Mouse (Mus musculus): Measurements from ENCODE around the gene Grm4. TPM values are rescaled to one million over a fixed set of nuclear protein-coding genes. Genes with fewer than 3 reads are reported as not detected.

Grm4 gene
- polyA plus RNA-seq, 1 experiment from 2014 or later, result 0.59 TPM

DNA sequence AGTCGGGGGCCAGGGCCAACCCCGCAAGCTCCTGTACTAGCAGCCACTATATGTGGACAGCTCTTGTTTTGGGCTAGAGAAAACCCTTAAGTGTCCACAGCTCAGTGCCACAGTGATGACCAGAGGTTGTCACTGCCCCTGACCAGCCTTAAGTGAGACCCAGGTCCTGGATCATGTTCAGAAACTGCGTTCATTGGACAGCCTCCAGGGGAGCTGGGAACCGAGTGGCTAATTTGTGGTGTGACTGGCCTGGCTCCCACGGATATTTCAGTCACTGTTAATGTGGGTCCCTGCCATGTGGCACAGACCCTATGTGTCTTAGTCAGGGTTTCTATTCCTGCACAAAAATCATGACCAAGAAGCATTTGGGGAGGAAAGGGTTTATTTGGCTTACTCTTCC is 112.2 kb downstream of the Grm4 start:
- no peaks in the 10 kb centered on the region for H3K36me3 ChIP-seq
- no peak overlapping the region for H3K9ac ChIP-seq (replicated peaks)
- H3K27ac ChIP-seq, result no peak overlapping the region
- H3K27me3 ChIP-seq, result no peaks in the 10 kb centered on the region
- H3K4me2 ChIP-seq, result no peak overlapping the region
- WGBS, result 80% methylated on average over 5 of the region's 5 CpGs
- H3K4me3 ChIP-seq (replicated peaks), result no peak overlapping the region
- no peaks in the 10 kb centered on the region for H3K4me1 ChIP-seq (replicated peaks)
- 0 out of 2 replicates have a peak, but pooled peaks cover 4% of the 10 kb centered on the region for H3K9me3 ChIP-seq
- ATAC-seq (ENCODE audit: insufficient number of reproducible peaks, insufficient read depth, low FRiP score, low TSS enrichment, low read depth), result no peak

DNA sequence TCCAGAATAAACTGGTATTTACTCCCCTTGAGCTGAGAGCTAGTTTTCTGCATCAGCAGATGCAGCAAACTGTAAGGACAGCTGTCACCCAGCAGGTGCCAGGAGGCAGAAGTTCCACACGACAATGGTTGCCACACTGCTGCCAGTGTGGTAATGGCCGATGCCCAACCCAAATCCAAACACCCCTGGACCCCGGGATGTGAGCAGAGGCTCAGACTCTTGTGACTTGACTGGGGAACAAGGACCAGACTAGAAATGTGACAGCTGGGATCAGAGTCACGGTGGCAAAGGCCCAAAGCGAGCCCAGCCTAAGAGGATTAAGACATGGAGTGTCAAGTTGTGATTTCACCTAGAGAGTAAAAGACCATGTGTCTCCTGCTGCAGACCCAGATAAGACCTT is 112.7 kb downstream of the Grm4 start:
- Histone ChIP-seq H3K27me3 (no peaks in the 10 kb centered on the region), H3K9me3 (0 out of 2 replicates have a peak, but pooled peaks cover 4% of the 10 kb centered on the region), H3K36me3 (no peaks in the 10 kb centered on the region), H3K27ac (no peak overlapping the region), H3K9ac (replicated peaks) (no peak overlapping the region), H3K4me1 (replicated peaks) (no peaks in the 10 kb centered on the region), H3K4me3 (replicated peaks) (no peak overlapping the region), H3K4me2 (no peak overlapping the region)
- ATAC-seq (ENCODE audit: insufficient number of reproducible peaks, insufficient read depth, low FRiP score, low TSS enrichment, low read depth), result no peak
- 71% methylated on average over 5 of the region's 5 CpGs for WGBS

DNA sequence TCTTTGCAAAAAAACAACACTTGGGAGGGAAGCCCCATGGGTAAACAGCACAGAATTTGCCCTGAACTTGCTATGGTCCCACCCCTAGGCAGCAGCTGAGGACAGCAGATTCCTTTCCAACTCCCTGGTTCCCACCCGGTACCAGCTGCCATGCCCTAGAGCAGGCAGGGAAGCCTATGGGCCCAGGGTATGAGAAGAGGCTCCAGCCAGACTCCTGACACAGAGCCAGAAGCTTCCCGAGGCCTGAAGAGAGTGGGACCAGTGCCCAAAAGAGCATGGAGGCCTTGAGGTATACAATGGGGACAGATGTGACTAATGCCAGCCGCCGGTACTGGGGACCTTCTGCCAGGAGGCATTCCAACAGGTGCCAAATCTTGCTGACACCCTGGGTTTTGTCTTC is 114.2 kb downstream of the Grm4 start:
- no peak overlapping the region for H3K9ac ChIP-seq (replicated peaks)
- 0 out of 2 replicates have a peak, but pooled peaks cover 4% of the 10 kb centered on the region for H3K9me3 ChIP-seq
- no peaks in the 10 kb centered on the region for H3K27me3 ChIP-seq
- H3K4me3 ChIP-seq (replicated peaks), result no peak overlapping the region
- no peaks in the 10 kb centered on the region for H3K4me1 ChIP-seq (replicated peaks)
- H3K36me3 ChIP-seq, result no peaks in the 10 kb centered on the region
- no peak overlapping the region for H3K27ac ChIP-seq
- no peak for ATAC-seq (ENCODE audit: insufficient number of reproducible peaks, insufficient read depth, low FRiP score, low TSS enrichment, low read depth)
- no peak overlapping the region for H3K4me2 ChIP-seq
- 82% methylated on average over 4 of the region's 4 CpGs for WGBS

DNA sequence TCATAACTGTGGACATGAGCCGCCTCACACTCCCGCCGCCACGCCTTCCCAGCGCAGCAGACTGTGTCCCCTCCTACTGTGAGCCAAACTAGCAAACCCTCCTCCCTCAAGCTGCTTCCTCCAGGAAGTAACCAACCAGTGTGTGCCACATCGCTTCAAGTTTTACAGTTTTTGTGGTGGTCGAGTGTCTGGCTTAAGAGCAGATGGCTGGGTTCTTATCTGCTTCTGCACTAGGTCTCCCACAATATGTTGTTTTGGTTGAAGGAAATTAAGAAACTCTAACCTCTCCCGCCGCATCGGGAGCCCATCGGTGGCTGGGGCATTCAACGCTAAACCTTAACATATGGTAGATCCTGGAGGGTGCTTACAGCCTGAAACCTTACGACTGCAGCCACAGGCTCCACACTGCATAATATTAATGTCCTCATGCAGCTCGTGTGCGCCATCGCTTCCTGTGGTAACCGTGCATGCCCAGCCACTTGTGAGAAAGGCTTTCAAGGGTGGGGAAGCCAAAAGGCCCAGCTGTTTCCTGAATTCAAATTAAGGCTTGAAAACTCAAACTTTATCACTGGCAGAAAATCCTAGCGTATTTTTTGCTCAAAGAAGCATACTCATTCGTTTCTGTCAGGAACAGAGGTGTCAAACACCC is 115.7 kb downstream of the Grm4 start:
- Histone ChIP-seq H3K4me3 (replicated peaks) (no peak overlapping the region), H3K27me3 (no peaks in the 10 kb centered on the region), H3K4me1 (replicated peaks) (peaks cover 7% of the 10 kb centered on the region; the same call in 1 of the 2 replicates)

DNA sequence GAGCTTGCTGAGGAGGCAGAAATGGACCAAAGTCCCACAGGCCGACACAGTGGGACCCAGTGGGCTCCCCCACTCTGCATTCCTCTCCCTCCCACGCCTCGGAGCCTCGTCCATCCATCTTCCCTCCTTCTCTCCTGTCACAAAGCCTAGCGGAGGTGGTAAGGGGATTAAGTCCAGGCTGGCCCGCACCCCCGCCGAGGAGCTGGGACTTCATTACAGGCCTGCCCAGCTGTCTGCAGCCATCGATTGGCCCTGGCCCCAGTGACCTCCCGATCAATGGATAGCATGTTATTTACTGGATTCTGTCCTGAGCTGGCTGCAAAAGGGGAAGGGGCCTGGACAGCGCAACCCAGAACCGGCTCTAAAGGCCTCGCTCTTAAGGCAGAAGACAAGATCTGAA is 120.0 kb downstream of the Grm4 start:
- ATAC-seq (ENCODE audit: insufficient number of reproducible peaks, insufficient read depth, low FRiP score, low TSS enrichment, low read depth), result no peak
- H3K4me2 ChIP-seq, result no peak overlapping the region
- H3K27me3 ChIP-seq, result no peaks in the 10 kb centered on the region
- WGBS, result 19% methylated on average over 13 of the region's 13 CpGs
- no peak overlapping the region for H3K27ac ChIP-seq
- no peak overlapping the region for H3K4me3 ChIP-seq (replicated peaks)
- peaks cover 7% of the 10 kb centered on the region; the same call in 1 of the 2 replicates for H3K4me1 ChIP-seq (replicated peaks)
- H3K9ac ChIP-seq (replicated peaks), result no peak overlapping the region
- no peaks in the 10 kb centered on the region for H3K36me3 ChIP-seq
- H3K9me3 ChIP-seq, result 0 out of 2 replicates have a peak, but pooled peaks cover 4% of the 10 kb centered on the region

More for the DNA sequence above, 115.7 kb downstream of the Grm4 start:
- Histone ChIP-seq H3K9me3 (0 out of 2 replicates have a peak, but pooled peaks cover 4% of the 10 kb centered on the region), H3K4me2 (no peak overlapping the region), H3K27ac (no peak overlapping the region), H3K9ac (replicated peaks) (no peak overlapping the region), H3K36me3 (no peaks in the 10 kb centered on the region)
- 85% methylated on average over 19 of the region's 19 CpGs for WGBS
- no peak for ATAC-seq (ENCODE audit: insufficient number of reproducible peaks, insufficient read depth, low FRiP score, low TSS enrichment, low read depth)

DNA sequence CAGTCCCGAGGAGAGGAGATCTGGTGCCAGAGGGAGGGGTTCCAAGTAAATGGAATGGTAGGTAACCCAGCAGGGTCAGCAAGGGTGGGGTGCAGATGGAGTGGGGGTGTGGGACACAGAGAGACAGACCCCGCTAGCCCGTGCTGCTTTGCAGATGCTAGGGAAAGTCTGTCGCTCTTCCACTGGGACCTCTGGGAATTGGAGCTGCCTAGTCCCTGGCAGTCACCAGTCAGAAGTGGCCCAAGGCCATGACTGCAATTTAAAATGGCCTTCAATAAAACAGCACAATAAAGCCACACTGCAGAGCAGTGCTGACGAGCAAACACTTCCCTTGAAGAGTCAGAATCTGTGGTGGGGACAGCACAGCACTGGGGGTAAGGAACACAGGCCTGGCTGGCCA is 127.3 kb downstream of the Grm4 start:
- Histone ChIP-seq H3K4me2 (no peak overlapping the region), H3K27ac (no peak overlapping the region), H3K4me3 (replicated peaks) (no peak overlapping the region), H3K9ac (replicated peaks) (no peak overlapping the region), H3K4me1 (replicated peaks) (peaks cover 15% of the 10 kb centered on the region), H3K9me3 (no peaks in the 10 kb centered on the region), H3K36me3 (no peaks in the 10 kb centered on the region), H3K27me3 (no peaks in the 10 kb centered on the region)
- 54% methylated on average over 5 of the region's 5 CpGs for WGBS
- no peak for ATAC-seq (ENCODE audit: insufficient number of reproducible peaks, insufficient read depth, low FRiP score, low TSS enrichment, low read depth)

DNA sequence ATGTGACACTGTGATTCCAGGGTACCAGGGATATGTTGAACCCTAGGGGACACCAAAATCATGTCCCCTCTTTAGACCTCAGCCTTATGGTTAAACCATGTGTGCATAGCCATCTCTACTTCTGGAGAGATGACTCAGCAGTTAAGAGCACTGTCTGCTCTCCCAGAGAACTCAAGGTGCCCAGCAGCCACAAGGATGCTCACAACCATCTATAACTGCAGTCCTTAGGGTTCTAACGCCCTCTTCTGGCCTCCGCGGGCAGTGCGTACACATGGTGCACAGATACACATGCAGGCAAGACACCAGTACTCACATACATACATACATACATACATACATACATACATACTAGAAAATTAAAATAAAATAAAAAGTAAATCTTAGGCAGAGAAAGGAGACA is 127.8 kb downstream of the Grm4 start:
- Histone ChIP-seq H3K4me3 (replicated peaks) (no peak overlapping the region), H3K4me2 (no peak overlapping the region), H3K27ac (0 out of 2 replicates have a peak overlapping the region, but pooled peaks have one; percentile 17), H3K36me3 (no peaks in the 10 kb centered on the region), H3K9ac (replicated peaks) (no peak overlapping the region), H3K9me3 (no peaks in the 10 kb centered on the region), H3K27me3 (no peaks in the 10 kb centered on the region), H3K4me1 (replicated peaks) (peaks cover 15% of the 10 kb centered on the region)
- ATAC-seq (ENCODE audit: insufficient number of reproducible peaks, insufficient read depth, low FRiP score, low TSS enrichment, low read depth), result no peak
- WGBS, result 90% methylated on average over 4 of the region's 4 CpGs

DNA sequence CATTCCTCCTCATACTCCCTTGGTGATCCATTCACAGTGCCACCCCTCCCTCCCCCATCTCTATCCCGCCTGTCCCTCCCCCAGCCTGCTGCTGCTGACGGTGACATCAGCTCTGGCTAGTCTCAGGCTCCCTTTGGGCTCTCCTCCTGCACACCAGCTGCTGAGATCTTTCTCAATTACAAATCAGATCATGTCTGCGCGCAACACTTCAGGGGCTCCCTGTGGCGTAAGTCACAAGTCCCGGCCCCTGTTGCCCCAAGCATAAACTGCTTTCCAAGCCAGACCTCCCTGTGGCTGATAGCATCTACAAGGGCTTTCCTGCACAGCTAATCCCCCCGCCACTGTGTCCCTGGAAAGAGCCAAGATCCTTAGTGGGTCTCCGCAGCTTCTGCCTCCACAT is 128.3 kb downstream of the Grm4 start:
- Histone ChIP-seq H3K27ac (0 out of 2 replicates have a peak overlapping the region, but pooled peaks have one; percentile 17), H3K4me3 (replicated peaks) (no peak overlapping the region), H3K4me1 (replicated peaks) (peaks cover 15% of the 10 kb centered on the region), H3K9me3 (no peaks in the 10 kb centered on the region), H3K36me3 (no peaks in the 10 kb centered on the region), H3K4me2 (no peak overlapping the region), H3K9ac (replicated peaks) (no peak overlapping the region), H3K27me3 (no peaks in the 10 kb centered on the region)
- WGBS, result 41% methylated on average over 8 of the region's 8 CpGs
- ATAC-seq (ENCODE audit: insufficient number of reproducible peaks, insufficient read depth, low FRiP score, low TSS enrichment, low read depth), result no peak

DNA sequence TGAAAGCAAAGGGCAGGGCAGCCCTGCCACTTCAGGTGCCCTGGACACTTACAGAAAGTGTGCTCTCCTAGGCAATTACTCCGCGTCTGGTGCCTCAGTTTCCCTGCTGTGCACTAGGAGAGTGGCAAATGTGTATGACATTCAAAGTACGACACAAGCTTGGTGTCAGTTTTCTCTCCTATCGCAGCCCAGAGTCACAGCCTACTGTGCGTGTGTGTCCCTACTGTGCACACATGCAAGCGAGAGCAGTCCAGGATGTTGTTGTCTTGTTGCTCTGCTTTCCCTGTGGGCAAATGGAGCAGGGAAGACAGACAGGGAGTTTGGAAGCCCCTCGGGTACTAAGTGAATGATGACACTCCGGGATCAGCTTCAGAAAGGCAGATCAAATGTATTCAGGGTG is 131.2 kb downstream of the Grm4 start:
- H3K4me2 ChIP-seq, result no peak overlapping the region
- no peak overlapping the region for H3K4me3 ChIP-seq (replicated peaks)
- peaks cover 26% of the 10 kb centered on the region for H3K4me1 ChIP-seq (replicated peaks)
- ATAC-seq (ENCODE audit: insufficient number of reproducible peaks, insufficient read depth, low FRiP score, low TSS enrichment, low read depth), result no peak
- no peak overlapping the region for H3K9ac ChIP-seq (replicated peaks)
- no peaks in the 10 kb centered on the region for H3K9me3 ChIP-seq
- no peak overlapping the region for H3K27ac ChIP-seq
- WGBS, result 87% methylated on average over 8 of the region's 8 CpGs
- no peaks in the 10 kb centered on the region for H3K36me3 ChIP-seq
- no peaks in the 10 kb centered on the region for H3K27me3 ChIP-seq

DNA sequence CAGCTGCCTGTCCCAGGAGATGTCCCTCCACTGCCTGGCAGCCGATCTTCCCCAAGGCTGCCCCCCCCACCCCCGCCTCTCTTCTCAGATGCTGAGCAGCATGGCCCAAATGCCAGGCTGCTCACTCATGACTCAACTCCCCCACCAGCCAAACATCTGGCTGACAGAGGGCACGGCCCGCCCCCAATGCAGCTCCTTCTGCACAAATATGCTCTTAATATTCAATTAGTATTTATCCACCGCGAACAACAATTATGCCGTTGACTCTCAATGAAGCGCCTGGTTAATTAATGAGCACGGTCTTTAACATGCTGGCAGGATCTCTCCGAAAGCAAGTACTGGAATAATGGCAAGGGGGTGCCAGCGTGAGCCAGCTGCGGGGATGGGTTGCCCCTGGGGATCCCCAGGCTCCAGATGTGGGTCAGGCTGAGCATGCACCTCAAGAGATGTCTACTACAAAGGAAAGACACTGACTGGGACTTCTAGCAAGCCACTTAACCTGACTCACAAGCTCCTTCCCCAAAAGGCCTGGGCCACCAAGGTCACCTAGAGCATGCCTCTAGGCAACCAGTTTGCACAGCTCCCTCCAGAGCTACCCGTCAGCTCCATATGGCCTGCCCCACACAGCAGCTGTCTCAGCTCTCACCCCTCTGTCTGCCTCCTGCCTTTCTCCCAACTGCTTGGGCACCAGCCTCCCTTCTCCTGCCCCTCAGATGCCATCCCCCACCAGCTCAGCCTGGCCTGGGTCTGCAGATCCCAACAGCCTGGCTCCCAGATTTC is 131.8 kb downstream of the Grm4 start:
- no peak overlapping the region for H3K4me3 ChIP-seq (replicated peaks)
- H3K9me3 ChIP-seq, result no peaks in the 10 kb centered on the region
- WGBS, result 74% methylated on average over 13 of the region's 13 CpGs
- no peak overlapping the region for H3K9ac ChIP-seq (replicated peaks)
- H3K4me1 ChIP-seq (replicated peaks), result peaks cover 26% of the 10 kb centered on the region
- H3K36me3 ChIP-seq, result no peaks in the 10 kb centered on the region
- ATAC-seq (ENCODE audit: insufficient number of reproducible peaks, insufficient read depth, low FRiP score, low TSS enrichment, low read depth), result no peak
- H3K4me2 ChIP-seq, result no peak overlapping the region
- H3K27me3 ChIP-seq, result no peaks in the 10 kb centered on the region
- no peak overlapping the region for H3K27ac ChIP-seq

DNA sequence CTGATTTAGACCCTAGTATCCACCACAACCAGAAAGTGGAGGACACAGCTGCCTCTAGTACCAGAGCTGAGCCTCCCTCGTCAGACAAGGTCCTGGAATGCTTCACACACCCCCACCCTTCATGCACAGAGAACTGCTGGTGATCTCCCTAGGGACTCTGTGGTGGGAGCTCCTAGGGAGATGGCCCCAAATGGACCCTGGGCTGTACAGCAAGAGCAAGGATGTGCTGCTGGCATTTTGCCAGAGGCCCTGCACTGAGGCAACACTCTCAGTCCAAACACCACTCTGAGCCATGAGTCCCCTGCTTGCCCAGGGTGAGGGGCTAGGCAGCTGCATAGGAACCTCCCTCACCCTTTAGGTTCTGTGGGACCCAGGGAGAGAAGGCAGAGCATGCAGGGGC is 134.8 kb downstream of the Grm4 start:
- WGBS, result 52% methylated on average over 1 of the region's 1 CpGs
- H3K4me1 ChIP-seq (replicated peaks), result peaks cover 12% of the 10 kb centered on the region
- ATAC-seq (ENCODE audit: insufficient number of reproducible peaks, insufficient read depth, low FRiP score, low TSS enrichment, low read depth), result no peak; the same call in 1 of the 2 replicates
- H3K9ac ChIP-seq (replicated peaks), result no peak overlapping the region
- H3K27me3 ChIP-seq, result no peaks in the 10 kb centered on the region
- no peak overlapping the region for H3K27ac ChIP-seq
- no peak overlapping the region for H3K4me3 ChIP-seq (replicated peaks)
- H3K4me2 ChIP-seq, result peak overlapping the region; percentile 41; the same call in 1 of the 2 replicates
- H3K9me3 ChIP-seq, result 0 out of 2 replicates have a peak, but pooled peaks cover 6% of the 10 kb centered on the region
- no peaks in the 10 kb centered on the region for H3K36me3 ChIP-seq

Measured in limb, embryonic 12.5 days (tissue).